Mouse (Mus musculus): ENCODE measurements around the gene Rad51d. TPM values are rescaled to one million over a fixed set of nuclear protein-coding genes. Genes with fewer than 3 reads are reported as not detected.

Rad51d gene
- polyA plus RNA-seq, 1 experiment from 2014 or later: 14.8 TPM

GRCm38 (mm10) chr11:82852958-82853357 is 37.5 kb downstream of the Rad51d start:
- Histone ChIP-seq H3K9me3 (no peaks in the 10 kb centered on the region), H3K4me3 (replicated peaks) (no peak overlapping the region), H3K27ac (no peak overlapping the region), H3K9ac (no peak overlapping the region), H3K4me2 (no peak overlapping the region), H3K27me3 (replicated peaks) (no peaks in the 10 kb centered on the region), H3K36me3 (no peaks in the 10 kb centered on the region), H3K4me1 (0 out of 2 replicates have a peak, but pooled peaks cover 9% of the 10 kb centered on the region)
- no peak for ATAC-seq (ENCODE audit: insufficient read depth, low FRiP score, low read depth)
- 76% methylated on average over 7 of the region's 7 CpGs for WGBS

GRCm38 (mm10) chr11:82852540-82852939 is 37.9 kb downstream of the Rad51d start:
- Histone ChIP-seq H3K9me3 (no peaks in the 10 kb centered on the region), H3K9ac (no peak overlapping the region), H3K4me1 (0 out of 2 replicates have a peak, but pooled peaks cover 9% of the 10 kb centered on the region), H3K27ac (no peak overlapping the region), H3K27me3 (replicated peaks) (no peaks in the 10 kb centered on the region), H3K4me2 (no peak overlapping the region), H3K36me3 (no peaks in the 10 kb centered on the region), H3K4me3 (replicated peaks) (no peak overlapping the region)
- no peak for ATAC-seq (ENCODE audit: insufficient read depth, low FRiP score, low read depth)
- WGBS: 79% methylated on average over 10 of the region's 10 CpGs

DNA sequence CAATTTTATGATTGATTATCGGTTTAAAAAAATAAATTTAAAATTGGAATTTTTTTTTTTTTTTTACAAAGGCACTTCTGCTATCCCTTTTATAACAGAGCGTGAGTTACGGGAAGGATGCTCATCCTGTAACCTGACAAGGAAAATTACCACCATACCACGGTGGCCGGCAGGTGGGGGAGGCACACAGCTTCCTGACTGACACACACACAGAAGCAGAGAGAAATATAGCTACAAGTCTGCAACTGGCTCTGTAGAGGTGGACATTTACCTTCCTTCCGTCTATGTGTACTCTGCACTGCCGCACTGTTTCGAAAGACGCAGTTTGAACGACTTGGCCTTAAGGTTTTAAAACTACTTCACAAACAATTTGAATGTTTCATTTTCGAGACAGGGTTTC is 38.3 kb downstream of the Rad51d start:
- H3K4me2 ChIP-seq: no peak overlapping the region
- WGBS: 84% methylated on average over 11 of the region's 11 CpGs
- H3K9ac ChIP-seq: no peak overlapping the region
- no peak overlapping the region for H3K27ac ChIP-seq
- H3K4me1 ChIP-seq: 0 out of 2 replicates have a peak, but pooled peaks cover 9% of the 10 kb centered on the region
- no peak for ATAC-seq (ENCODE audit: insufficient read depth, low FRiP score, low read depth)
- no peaks in the 10 kb centered on the region for H3K36me3 ChIP-seq
- no peak overlapping the region for H3K4me3 ChIP-seq (replicated peaks)
- H3K27me3 ChIP-seq (replicated peaks): no peaks in the 10 kb centered on the region
- no peaks in the 10 kb centered on the region for H3K9me3 ChIP-seq

GRCm38 (mm10) chr11:82850259-82850658 is 40.2 kb downstream of the Rad51d start:
- Histone ChIP-seq H3K4me3 (replicated peaks) (no peak overlapping the region), H3K4me1 (peaks cover 10% of the 10 kb centered on the region), H3K9ac (no peak overlapping the region), H3K36me3 (no peaks in the 10 kb centered on the region), H3K9me3 (no peaks in the 10 kb centered on the region), H3K27ac (no peak overlapping the region), H3K27me3 (replicated peaks) (no peaks in the 10 kb centered on the region), H3K4me2 (no peak overlapping the region)
- 80% methylated on average over 5 of the region's 5 CpGs for WGBS
- ATAC-seq (ENCODE audit: insufficient read depth, low FRiP score, low read depth): no peak

DNA sequence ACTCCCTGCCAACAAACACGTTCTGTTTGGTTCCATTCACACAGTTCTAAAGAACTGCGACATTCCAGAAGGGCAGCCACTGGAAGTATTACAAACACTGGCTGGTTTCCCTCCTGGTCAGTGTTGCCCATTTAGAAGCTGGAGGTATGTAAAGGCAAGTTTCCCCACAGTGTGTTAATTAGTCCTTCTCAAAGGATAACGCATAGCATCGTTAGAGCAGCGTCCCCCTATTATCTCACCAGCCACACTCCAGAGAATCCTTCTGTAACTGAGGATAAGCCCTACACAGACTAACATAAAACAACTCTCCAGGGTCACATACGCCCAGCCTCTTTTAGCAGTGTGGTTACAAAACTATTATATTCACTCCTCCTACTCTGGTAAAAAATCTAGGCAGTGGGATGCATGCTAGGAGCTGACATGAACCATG is 42.8 kb downstream of the Rad51d start:
- 51% methylated on average over 6 of the region's 6 CpGs for WGBS
- Histone ChIP-seq H3K9me3 (no peaks in the 10 kb centered on the region), H3K9ac (no peak overlapping the region), H3K4me1 (peaks cover 10% of the 10 kb centered on the region), H3K36me3 (no peaks in the 10 kb centered on the region), H3K4me3 (replicated peaks) (no peak overlapping the region), H3K27me3 (replicated peaks) (no peaks in the 10 kb centered on the region), H3K4me2 (no peak overlapping the region), H3K27ac (no peak overlapping the region)
- ATAC-seq (ENCODE audit: insufficient read depth, low FRiP score, low read depth): peak; percentile 84

- no peaks in the 10 kb centered on the region for H3K36me3 ChIP-seq
- H3K4me2 ChIP-seq: no peak overlapping the region
- 77% methylated on average over 3 of the region's 3 CpGs for WGBS
- no peaks in the 10 kb centered on the region for H3K27me3 ChIP-seq (replicated peaks)
- ATAC-seq (ENCODE audit: insufficient read depth, low FRiP score, low read depth): no peak
- no peaks in the 10 kb centered on the region for H3K9me3 ChIP-seq
- H3K4me3 ChIP-seq (replicated peaks): no peak overlapping the region
- no peak overlapping the region for H3K27ac ChIP-seq
- no peak overlapping the region for H3K9ac ChIP-seq
- peaks cover 10% of the 10 kb centered on the region for H3K4me1 ChIP-seq
Measured at GRCm38 (mm10) chr11:82846938-82847337, 43.5 kb downstream of the Rad51d start.

GRCm38 (mm10) chr11:82846079-82846436 is 44.4 kb downstream of the Rad51d start:
- H3K4me3 ChIP-seq (replicated peaks): no peak overlapping the region
- H3K27ac ChIP-seq: peak overlapping the region; percentile 71
- peaks cover 10% of the 10 kb centered on the region for H3K4me1 ChIP-seq
- no peaks in the 10 kb centered on the region for H3K9me3 ChIP-seq
- H3K36me3 ChIP-seq: no peaks in the 10 kb centered on the region
- ATAC-seq (ENCODE audit: insufficient read depth, low FRiP score, low read depth): peak; percentile 79; the same call in 1 of the 2 replicates
- peak overlapping the region; percentile 45 for H3K4me2 ChIP-seq
- WGBS: 26% methylated on average over 4 of the region's 4 CpGs
- H3K27me3 ChIP-seq (replicated peaks): no peaks in the 10 kb centered on the region
- no peak overlapping the region for H3K9ac ChIP-seq

DNA sequence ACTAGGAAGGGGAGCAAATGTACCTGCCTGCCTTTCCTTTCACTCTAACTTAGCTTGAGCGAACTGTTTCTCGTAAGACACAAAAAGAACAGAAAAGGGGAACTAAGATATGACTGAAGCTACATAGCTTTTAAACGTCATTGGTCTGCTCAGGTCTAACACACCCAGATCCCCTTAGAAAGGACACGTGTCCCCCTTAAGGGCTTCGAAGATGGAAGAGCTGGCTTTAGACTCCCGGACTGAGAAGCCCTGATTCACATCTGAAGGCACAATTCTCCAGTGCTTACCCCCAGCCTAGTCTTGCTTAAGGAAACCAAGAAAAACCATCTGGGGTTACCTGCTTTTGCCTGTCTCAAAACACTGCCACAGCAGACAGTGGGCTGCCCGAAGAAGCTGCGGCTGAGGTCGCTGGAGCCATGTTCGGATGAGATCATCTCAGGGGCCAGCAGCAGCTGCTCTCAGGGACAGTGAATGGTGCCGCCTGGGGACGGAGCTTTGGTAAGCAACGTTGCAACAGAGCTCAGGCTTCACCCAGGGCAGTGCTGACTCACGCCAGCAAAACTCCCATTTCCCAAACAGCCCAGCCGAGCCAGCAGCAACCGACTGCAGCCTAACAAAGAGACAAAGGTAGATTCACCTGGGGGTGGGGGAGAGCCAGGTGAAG is 44.9 kb downstream of the Rad51d start:
- ATAC-seq (ENCODE audit: insufficient read depth, low FRiP score, low read depth): peak; percentile 91
- Histone ChIP-seq H3K4me3 (replicated peaks) (peak overlapping the region; percentile 19; the same call in 1 of the 2 replicates), H3K27ac (peak overlapping the region; percentile 71), H3K4me1 (peaks cover 10% of the 10 kb centered on the region), H3K9me3 (no peaks in the 10 kb centered on the region), H3K9ac (no peak overlapping the region), H3K27me3 (replicated peaks) (no peaks in the 10 kb centered on the region), H3K4me2 (peak overlapping the region; percentile 45), H3K36me3 (no peaks in the 10 kb centered on the region)
- WGBS: 23% methylated on average over 16 of the region's 16 CpGs

GRCm38 (mm10) chr11:82844771-82845414 is 45.5 kb downstream of the Rad51d start:
- 64% methylated on average over 11 of the region's 11 CpGs for WGBS
- H3K27ac ChIP-seq: no peak overlapping the region
- no peaks in the 10 kb centered on the region for H3K36me3 ChIP-seq
- no peaks in the 10 kb centered on the region for H3K27me3 ChIP-seq (replicated peaks)
- H3K4me1 ChIP-seq: peaks cover 4% of the 10 kb centered on the region
- peak overlapping the region; percentile 45; the same call in 1 of the 2 replicates for H3K4me2 ChIP-seq
- no peak for ATAC-seq (ENCODE audit: insufficient read depth, low FRiP score, low read depth)
- H3K4me3 ChIP-seq (replicated peaks): peak overlapping the region; percentile 19; the same call in 1 of the 2 replicates
- H3K9ac ChIP-seq: no peak overlapping the region
- no peaks in the 10 kb centered on the region for H3K9me3 ChIP-seq

- 55% methylated on average over 5 of the region's 5 CpGs for WGBS
- no peak for ATAC-seq (ENCODE audit: insufficient read depth, low FRiP score, low read depth)
- no peaks in the 10 kb centered on the region for H3K4me1 ChIP-seq
- H3K9ac ChIP-seq: no peak overlapping the region
- no peak overlapping the region for H3K4me3 ChIP-seq (replicated peaks)
- no peaks in the 10 kb centered on the region for H3K9me3 ChIP-seq
- no peaks in the 10 kb centered on the region for H3K36me3 ChIP-seq
- H3K27ac ChIP-seq: no peak overlapping the region
- H3K27me3 ChIP-seq (replicated peaks): no peaks in the 10 kb centered on the region
- H3K4me2 ChIP-seq: no peak overlapping the region
Measured at GRCm38 (mm10) chr11:82838511-82838910, 51.9 kb downstream of the Rad51d start.

DNA sequence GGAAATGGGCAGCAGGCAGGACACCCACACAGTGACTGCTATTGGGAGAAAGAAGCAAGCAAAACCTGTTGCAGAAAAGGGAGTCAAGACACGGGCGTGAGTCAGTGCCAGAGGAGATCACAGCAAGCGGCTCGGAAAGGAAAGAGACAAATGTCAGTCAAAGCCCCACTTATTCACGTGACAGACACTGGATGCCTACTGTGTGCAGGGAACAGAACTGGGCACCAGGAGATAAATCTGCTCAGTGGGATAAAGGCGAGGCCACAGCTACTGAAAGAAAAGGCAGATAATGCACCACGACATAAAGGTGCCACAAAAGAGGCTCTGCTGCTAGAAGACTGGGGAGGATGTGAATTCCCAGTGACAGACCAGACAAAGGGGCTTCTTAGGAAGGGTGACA is 52.6 kb downstream of the Rad51d start:
- no peak overlapping the region for H3K27ac ChIP-seq
- ATAC-seq (ENCODE audit: insufficient read depth, low FRiP score, low read depth): no peak
- H3K9me3 ChIP-seq: no peaks in the 10 kb centered on the region

DNA sequence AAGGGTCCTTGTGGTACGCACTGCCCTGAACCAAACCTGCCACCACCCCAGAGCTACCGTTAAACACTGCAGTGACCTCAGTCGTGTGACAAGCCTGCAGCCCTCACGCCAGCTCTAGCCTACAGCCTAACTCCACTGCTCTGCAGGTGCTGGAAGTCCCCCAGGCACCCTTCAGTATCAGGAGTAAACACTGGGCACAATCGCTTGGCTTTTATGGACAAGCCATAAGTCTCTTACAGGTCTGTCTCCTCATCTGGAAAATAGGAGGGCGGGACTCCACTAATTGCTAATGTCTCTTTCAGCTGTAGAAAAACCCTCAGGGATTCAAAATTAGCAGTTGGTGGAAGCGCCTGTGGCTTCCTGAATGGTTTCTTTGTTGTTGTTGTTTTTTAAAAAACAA is 53.2 kb downstream of the Rad51d start:
- no peaks in the 10 kb centered on the region for H3K27me3 ChIP-seq (replicated peaks)
- no peak overlapping the region for H3K9ac ChIP-seq
- H3K4me1 ChIP-seq: no peaks in the 10 kb centered on the region
- no peaks in the 10 kb centered on the region for H3K9me3 ChIP-seq
- 68% methylated on average over 7 of the region's 7 CpGs for WGBS
- 0 out of 2 replicates have a peak, but pooled peaks have one; percentile 22 for ATAC-seq (ENCODE audit: insufficient read depth, low FRiP score, low read depth)
- H3K4me3 ChIP-seq (replicated peaks): no peak overlapping the region
- no peaks in the 10 kb centered on the region for H3K36me3 ChIP-seq
- H3K27ac ChIP-seq: no peak overlapping the region
- H3K4me2 ChIP-seq: no peak overlapping the region

More for the DNA sequence above, 52.6 kb downstream of the Rad51d start:
- Histone ChIP-seq H3K4me1 (no peaks in the 10 kb centered on the region), H3K27me3 (replicated peaks) (no peaks in the 10 kb centered on the region), H3K9ac (no peak overlapping the region), H3K4me2 (no peak overlapping the region), H3K4me3 (replicated peaks) (no peak overlapping the region), H3K36me3 (no peaks in the 10 kb centered on the region)
- WGBS: 59% methylated on average over 7 of the region's 7 CpGs
